Mouse (Mus musculus) small intestine, adult 2 months (tissue): ENCODE measurements around the gene Sds. TPM values are rescaled to one million over a fixed set of nuclear protein-coding genes. Genes with fewer than 3 reads are reported as not detected.
A peak's percentile ranks its signal among the peaks of the same experiment; 100 is the strongest.

Experiments used
- H3K27ac ChIP-seq: fragments of 200-500 bp; 2 replicates; pipeline ENCODE4 v1.5.1; 2012; ENCODE audit warnings: low read depth, low read length, control low read depth, inconsistent platforms; ENCODE audit not compliant: insufficient read depth
- H3K27me3 ChIP-seq: fragments of 200-500 bp; 2 replicates; pipeline ENCODE4 v1.6.1; 2012; ENCODE audit warnings: mild to moderate bottlenecking, moderate library complexity, low read length, inconsistent platforms; ENCODE audit not compliant: control insufficient read depth, insufficient read depth
- H3K36me3 ChIP-seq: fragments of 200-500 bp; 2 replicates; pipeline ENCODE4 v1.6.1; 2012; ENCODE audit warnings: mild to moderate bottlenecking, low read length, control low read depth, inconsistent platforms; ENCODE audit not compliant: control insufficient read depth, insufficient read depth
- H3K4me1 ChIP-seq: fragments of 200-500 bp; 2 replicates; pipeline ENCODE4 v1.6.1; 2012; ENCODE audit warnings: low read length, inconsistent platforms, mixed read lengths; ENCODE audit not compliant: control insufficient read depth, insufficient read depth, insufficient read length
- H3K4me3 ChIP-seq: fragments of 200-500 bp; 2 replicates; pipeline ENCODE4 v1.5.1; 2012; ENCODE audit warnings: low read depth, mild to moderate bottlenecking, control low read depth, inconsistent platforms, low read length, moderate library complexity
- CTCF ChIP-seq: fragments of 200-500 bp; IDR thresholded peaks from 2 replicates; pipeline ENCODE4 v1.5.1; 2012; ENCODE audit warnings: low read depth, mild to moderate bottlenecking, control low read depth, inconsistent platforms, low read length, moderate library complexity, mixed read lengths; ENCODE audit not compliant: insufficient replicate concordance, insufficient read length; ENCODE audit errors: extremely low read depth
- POLR2A ChIP-seq: fragments of 200-500 bp; IDR thresholded peaks from 2 replicates; pipeline ENCODE4 v1.6.1; 2012; ENCODE audit warnings: low read depth, mild to moderate bottlenecking, control low read depth, inconsistent platforms, low read length, moderate library complexity
- WGBS: fragments of 180-500 bp; shearing (Covaris S2); methylation state at CpG from one replicate; pipeline ENCODE4 v1.1.7; 2018; 5-methylcytosine and 5-hydroxymethylcytosine counted together
- polyA plus RNA-seq: library from polyadenylated mRNA; depleted of rRNA; stranded (reverse); fragments of >200 nt; gene quantifications from 2 replicates; pipeline ENCODE4 v1.2.3, GENCODE M21; 2012

Gene Sds
- polyA plus RNA-seq, 1 experiment = not detected

GRCm38 (mm10) chr5:120436885-120437495 lies 39.3 kb upstream of the Sds start:
- Histone ChIP-seq H3K4me1 (peaks cover 10% of the 10 kb centered on the region), H3K27ac (no peak overlapping the region), H3K36me3 (no peaks in the 10 kb centered on the region), H3K27me3 (peaks cover 82% of the 10 kb centered on the region), H3K4me3 (peak overlapping the region; percentile 64)
- WGBS = 2% methylated on average over 18 of the region's 18 CpGs
- no peak for TF ChIP-seq POLR2A
- no peak for TF ChIP-seq CTCF

- Histone ChIP-seq H3K4me3 (no peak overlapping the region), H3K4me1 (peaks cover 10% of the 10 kb centered on the region), H3K27ac (no peak overlapping the region), H3K36me3 (no peaks in the 10 kb centered on the region), H3K27me3 (peaks cover 77% of the 10 kb centered on the region)
- TF ChIP-seq CTCF = peak; percentile 15; the same call in 1 of the 2 replicates
- TF ChIP-seq POLR2A = no peak
- 1% methylated on average over 17 of the region's 17 CpGs for WGBS
Observed at GRCm38 (mm10) chr5:120437539-120437938, 38.8 kb upstream of the Sds start.

- TF ChIP-seq POLR2A (no peak), CTCF (no peak)
- peaks cover 10% of the 10 kb centered on the region for H3K4me1 ChIP-seq
- H3K27me3 ChIP-seq = peaks cover 73% of the 10 kb centered on the region
- WGBS = 1% methylated on average over 33 of the region's 33 CpGs
- no peaks in the 10 kb centered on the region for H3K36me3 ChIP-seq
- H3K4me3 ChIP-seq = 0 out of 2 replicates have a peak overlapping the region, but pooled peaks have one; percentile 6
- H3K27ac ChIP-seq = no peak overlapping the region
Observed at GRCm38 (mm10) chr5:120437986-120438385, 38.3 kb upstream of the Sds start.

- peaks cover 69% of the 10 kb centered on the region for H3K27me3 ChIP-seq
- H3K4me1 ChIP-seq = peaks cover 10% of the 10 kb centered on the region
- TF ChIP-seq POLR2A = no peak
- no peak for TF ChIP-seq CTCF
- no peak overlapping the region for H3K27ac ChIP-seq
- H3K4me3 ChIP-seq = no peak overlapping the region
- H3K36me3 ChIP-seq = no peaks in the 10 kb centered on the region
- WGBS = 9% methylated on average over 13 of the region's 13 CpGs
Observed at GRCm38 (mm10) chr5:120438469-120438868, 37.9 kb upstream of the Sds start.

GRCm38 (mm10) chr5:120438991-120439710 lies 37.2 kb upstream of the Sds start:
- peaks cover 63% of the 10 kb centered on the region for H3K27me3 ChIP-seq
- peaks cover 10% of the 10 kb centered on the region for H3K4me1 ChIP-seq
- H3K36me3 ChIP-seq = no peaks in the 10 kb centered on the region
- no peak overlapping the region for H3K27ac ChIP-seq
- 8% methylated on average over 27 of the region's 27 CpGs for WGBS
- no peak overlapping the region for H3K4me3 ChIP-seq
- TF ChIP-seq CTCF (no peak), POLR2A (no peak)

GRCm38 (mm10) chr5:120439887-120440670 lies 36.2 kb upstream of the Sds start:
- TF ChIP-seq CTCF (no peak), POLR2A (no peak)
- Histone ChIP-seq H3K27ac (no peak overlapping the region), H3K27me3 (peaks cover 54% of the 10 kb centered on the region), H3K36me3 (no peaks in the 10 kb centered on the region), H3K4me3 (peak overlapping the region; percentile 39), H3K4me1 (peaks cover 10% of the 10 kb centered on the region)
- WGBS = 2% methylated on average over 61 of the region's 61 CpGs

GRCm38 (mm10) chr5:120440733-120441132 lies 35.6 kb upstream of the Sds start:
- 5% methylated on average over 14 of the region's 14 CpGs for WGBS
- Histone ChIP-seq H3K27ac (no peak overlapping the region), H3K36me3 (no peaks in the 10 kb centered on the region), H3K4me1 (peaks cover 9% of the 10 kb centered on the region), H3K4me3 (peak overlapping the region; percentile 39), H3K27me3 (peaks cover 47% of the 10 kb centered on the region)
- no peak for TF ChIP-seq POLR2A
- TF ChIP-seq CTCF = peak; percentile 90
